Mouse (Mus musculus) right cerebral cortex, postnatal 36 days (tissue): ENCODE data around the gene Mcee.

Source experiments
- DNase-seq, 2 experiments: peaks; one replicate each; pipeline ENCODE4 v3.0.0; 2022; ENCODE audit warnings: low spot score in 2 of 2, mixed read lengths in 1 of 2

The Mcee gene

DNA sequence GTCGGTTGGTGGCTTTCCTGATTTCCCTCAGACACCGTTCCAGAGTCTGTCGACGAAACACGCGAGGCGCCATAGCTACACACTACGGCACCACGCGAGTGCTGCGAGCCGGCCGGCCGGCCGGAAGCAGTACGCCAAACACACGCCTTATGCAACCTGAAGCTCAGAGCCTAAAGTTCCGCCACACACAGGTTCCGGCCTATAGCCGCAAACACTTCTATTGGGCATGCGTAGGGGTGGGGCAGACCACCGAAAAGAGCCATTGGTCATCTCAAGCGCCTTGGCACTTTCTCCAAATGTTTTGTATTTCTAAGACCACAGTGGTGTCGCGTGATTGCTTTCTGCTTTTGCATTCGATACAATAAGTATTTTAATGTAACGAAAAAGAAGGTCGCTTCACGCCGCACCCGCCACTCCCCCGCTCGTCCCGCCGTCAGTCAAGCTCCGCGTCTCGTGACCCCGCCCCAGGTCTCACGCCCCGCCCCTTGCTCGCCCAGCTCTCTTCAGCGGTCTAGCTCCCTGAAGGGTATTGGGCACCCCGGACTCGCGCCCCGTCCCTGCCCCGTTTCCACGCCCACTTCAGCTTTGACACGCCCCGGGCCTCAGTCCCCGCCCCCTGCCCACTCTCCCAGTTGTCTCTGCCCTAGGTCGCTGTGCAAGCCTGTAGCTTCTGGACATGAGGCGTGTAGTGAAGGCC lies at the start of gene Mcee, which contains the start of gene Mphosph10:
Mcee (plus strand) TSS at position 486 of the 697 bp plus-strand sequence.
Mphosph10 (minus strand) TSS at position 147 of the 697 bp plus-strand sequence.
- DNase-seq, result peak; percentile 90 to 92

DNA sequence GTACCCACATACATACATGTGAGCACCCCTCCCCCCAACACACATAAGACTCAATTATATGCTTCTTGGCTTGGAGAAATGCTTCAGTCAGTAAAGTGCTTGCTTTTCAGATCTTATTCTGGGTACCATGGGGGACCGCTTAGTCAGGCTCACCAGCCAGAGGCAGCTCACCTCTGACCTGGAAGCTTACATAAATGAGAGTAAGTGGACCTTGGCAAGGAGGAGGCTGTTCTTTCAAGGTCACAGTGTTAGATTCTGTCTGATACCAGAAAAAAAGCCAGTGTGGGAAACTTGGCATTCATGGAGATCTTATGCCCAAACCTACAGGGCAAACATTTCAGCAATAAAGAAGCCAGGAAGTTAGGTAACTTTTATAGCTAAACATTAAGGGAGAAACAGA lies 44.6 kb upstream of the Mcee start:
- no peak for DNase-seq

DNA sequence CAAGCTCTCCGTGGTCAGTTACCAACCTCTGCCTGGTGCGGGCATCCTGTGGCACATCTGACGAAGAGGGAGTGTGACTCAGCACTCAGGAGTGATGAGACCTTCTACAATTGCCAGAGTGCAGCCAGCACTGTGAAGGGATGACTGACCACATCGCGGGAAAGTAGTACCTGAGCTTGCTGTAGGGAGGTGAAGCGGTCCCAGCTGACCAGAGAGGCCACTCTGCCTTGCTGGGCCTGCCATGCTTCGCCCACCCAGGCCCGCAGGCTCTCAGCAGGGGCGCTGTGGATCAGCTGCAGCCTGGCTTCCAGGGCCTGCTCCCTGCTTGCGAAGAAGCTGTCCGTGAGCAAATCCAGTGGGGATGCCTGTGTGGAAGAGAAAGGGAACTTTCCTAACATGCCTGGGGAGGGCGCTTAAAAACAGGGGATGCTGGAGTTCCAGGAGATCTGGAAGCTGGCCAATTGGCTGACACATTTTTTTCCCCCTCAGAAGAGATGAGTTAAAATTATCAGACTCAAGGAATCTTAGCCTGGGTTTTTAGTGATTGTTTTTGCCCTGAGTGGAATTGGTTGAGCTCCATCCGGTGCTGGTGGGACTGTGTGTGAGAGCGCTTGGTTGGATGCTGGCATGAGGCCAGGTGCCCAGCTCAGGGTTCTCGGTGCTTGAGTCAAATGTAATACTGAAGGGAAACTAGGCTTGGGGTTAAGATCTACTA lies 43.1 kb upstream of the Mcee start:
- peak; percentile 36 to 48 for DNase-seq

DNA sequence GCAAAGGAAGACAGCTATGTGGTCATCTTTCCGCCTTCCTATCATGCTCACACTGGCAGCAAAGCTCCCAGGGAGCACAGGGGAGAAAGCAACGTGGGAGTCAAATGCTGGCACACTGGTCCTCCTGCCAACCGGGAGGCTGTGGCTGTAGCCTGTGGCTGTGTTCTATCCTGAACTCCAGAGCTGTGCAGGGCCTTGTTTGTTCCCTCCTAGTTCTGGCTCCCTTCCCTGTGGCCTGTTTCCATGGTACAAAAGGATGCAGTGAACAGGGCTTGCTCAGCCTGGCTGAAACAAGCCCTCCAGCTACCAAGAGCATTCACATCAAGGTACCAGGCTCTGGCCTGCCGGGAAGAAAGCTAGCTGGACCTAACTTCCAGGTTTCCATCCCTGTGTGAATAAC lies 41.3 kb upstream of the Mcee start:
- peak; percentile 57 to 73 for DNase-seq

DNA sequence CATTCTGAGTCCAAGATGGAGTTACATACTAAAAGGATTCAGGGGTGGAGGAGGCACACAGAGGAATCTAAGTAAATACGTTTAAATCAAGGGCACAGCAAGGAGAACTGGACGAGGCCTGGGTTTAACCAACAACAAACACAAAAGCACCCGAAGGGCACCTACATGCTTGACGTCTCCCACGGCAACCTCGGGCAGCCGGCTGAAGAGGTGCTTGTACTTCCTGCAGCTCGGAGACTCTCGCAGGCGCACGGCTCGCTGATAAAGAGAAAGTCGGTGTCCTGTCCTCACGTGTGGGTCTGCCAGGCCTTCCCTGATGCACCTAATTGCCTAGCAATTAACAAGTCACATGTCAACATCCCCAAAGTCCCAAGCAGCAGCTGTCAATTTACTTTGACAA lies 38.2 kb upstream of the Mcee start:
- DNase-seq, result no peak

DNA sequence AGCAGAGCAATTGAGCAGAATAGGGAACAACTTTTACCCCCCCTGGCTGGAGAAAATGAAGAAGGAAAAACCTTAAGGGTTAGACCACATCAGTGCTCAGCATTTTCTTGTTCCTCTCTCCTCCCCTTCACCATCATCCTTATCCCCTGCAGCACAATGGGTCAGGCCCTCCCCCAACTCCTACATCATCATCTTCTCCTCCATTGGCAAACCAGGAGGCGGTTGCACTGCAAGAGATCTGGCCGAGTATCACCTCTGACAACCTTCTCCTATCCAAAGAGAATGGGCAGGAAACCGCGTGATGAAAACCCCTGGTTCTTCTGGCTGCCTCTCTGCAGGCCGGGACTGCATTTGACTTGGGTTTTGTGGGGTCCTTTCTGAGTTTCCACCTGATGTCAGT lies 35.7 kb upstream of the Mcee start:
- DNase-seq, result no peak

DNA sequence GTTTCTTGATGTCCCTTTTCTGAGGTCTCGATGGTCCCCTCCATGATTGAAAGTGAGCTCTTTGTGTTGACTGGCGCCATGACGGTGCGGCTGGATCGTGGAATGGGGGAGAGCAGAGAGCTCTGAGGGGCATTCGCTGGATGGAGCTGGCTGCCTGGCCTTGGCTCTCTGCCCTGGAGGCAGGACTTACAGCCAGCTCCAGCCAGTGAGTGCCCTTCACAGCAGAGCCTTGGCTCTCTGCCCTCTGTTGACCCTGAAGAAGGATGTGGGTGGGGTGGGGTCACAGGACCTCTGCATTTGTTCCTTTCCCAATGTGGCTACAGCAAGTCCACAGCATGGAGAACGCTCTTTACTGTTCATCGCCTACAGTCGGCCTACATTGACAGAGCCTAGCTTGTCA lies 35.0 kb upstream of the Mcee start:
- DNase-seq, result peak; percentile 49 to 53

DNA sequence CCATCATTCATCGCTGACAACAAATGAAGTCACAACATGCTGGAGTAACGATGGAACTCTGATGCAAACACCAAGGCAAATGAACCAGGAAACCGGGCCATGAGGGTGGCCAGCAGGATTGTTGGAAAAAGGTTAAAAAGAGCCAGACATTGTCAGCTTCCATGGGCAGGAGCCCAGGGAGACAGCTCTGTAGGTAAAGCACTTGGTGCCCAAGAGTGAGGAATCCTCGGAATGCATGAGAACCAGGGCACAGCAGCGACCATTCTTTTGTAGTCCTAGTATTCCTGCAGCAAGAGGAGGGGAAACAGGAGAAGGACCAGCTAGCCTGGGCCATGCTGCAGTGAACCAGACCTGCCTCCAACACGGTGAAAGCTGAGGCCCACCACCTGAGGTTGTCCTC lies 33.7 kb upstream of the Mcee start:
- DNase-seq, result no peak

DNA sequence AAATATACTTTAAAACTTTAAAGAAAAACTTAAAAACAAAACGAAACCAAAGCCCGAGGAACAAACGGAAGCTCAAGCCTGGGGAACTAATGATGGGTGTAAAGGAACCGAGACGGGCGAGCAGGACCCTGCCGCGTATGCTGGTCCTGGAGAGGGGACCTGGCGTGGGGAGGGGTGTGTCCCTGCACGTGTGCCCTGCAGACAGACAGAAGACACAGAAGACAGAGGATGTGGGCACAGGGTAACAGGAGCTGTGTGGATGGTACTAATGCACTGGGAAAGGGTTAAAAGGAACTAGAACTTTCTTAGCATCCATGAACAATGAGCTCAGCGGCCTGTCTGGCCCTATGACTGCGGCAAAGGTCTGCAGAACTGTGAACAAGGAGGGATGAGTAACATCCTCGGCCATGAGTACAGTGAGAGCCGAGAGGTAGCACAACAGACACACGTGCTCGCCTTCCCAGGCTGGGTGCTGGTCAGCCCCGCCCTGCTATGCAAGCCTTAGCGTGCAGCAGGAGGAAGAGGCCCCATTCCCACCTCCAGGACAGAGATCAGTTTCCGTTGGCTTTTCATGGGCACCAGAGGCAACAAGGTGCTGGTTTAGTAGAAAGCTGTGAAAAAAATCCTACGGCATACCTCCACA lies 32.3 kb upstream of the Mcee start:
- DNase-seq, result no peak

DNA sequence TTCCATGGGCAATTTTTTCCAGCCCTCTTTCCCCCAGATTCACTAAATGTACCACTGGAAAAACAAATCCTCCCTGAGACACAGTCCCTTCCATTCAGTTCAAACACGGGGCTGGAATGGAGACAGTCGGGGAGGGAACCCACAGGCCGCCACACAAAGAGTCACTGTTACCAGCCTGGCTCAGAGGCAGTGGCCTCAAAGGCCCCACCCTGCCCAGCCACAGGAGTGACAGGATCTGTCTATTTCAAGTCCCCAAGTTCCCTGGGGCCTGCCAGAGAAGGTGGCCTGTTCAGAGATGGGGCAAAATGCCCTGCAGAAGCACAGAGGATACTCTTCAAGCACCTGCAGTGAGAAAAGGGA lies 31.8 kb upstream of the Mcee start:
- DNase-seq, result peak in 1 of 2 experiments; percentile 30

DNA sequence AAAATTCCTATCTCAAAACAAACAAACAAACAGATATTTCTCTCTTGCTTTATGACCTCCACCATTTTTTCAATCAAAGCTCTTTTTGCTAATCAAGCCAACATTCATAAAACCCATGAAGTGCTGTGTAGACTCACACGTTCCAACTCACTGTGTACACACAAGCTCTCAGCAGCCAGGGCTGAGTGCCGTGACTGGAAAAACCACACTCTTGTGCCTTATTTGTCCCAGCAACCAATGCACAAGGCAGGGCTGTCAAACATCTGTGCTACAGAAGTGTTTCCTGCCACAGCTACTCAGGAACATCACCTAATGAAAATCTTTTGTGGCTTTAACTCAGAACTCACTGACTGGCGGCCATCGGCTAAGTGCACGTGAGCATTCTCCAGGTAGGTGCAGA lies 26.5 kb upstream of the Mcee start:
- no peak for DNase-seq

DNA sequence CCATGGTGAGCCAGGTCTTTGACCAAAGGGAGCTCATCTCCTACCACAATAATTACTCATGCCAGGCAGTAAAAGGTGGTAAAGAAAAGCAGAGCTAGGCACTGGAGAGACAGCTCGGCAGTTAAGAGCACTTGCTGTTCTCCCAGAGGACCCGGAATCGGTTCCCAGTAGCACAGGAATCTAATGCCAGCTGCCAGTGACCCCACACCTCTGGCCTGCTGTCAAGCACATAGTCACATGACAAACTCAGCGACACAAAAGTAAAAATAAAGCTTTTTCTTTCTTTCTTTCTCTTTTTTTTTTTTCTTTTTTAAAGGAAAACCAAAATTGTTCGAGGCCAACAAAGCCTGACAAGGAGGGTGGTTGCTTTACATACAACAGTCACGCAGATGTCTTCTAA lies 22.6 kb upstream of the Mcee start:
- no peak for DNase-seq

DNA sequence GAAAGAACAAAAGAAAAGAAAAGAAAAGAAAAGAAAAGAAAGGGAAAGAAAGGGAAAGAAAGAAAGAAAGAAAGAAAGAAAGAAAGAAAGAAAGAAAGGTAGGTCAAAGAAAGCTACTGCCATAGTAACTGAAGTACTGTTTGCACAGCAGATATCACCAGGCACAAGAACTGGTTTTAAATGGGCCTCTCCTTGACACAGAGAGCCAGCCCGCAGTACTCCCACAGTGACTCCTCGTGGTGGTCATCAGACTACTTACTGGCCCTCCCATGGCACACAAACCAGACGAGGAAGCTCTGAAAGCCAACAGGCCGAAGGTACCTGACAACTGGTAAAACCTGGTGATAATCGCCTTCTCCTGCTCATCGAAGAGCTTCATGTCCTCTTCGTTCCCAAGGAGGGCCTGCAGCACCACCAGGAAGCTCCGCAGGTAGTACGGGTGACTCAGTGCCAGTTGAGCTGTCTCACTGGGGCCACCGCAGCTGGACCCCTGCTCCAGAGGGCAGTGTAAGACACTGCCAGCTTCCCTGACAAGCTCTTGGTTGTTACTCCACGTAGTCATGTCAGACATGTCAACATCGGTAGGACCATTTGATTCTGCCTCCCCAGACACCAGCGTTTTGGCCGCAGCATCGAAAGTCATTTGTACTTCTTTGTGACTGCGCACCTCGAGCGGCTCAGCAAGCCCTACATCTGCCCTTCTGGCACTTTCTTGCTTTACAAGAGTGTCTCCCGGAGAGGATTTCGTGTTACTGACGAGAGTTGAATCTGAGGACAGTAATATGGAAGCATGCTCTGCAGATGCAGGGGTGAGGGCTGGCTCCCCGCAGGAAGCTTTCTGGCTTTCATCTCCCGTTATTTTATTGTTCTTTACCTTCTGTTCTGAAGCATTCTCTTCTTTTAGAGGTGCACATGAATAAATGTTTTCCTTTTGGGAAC lies 20.2 kb upstream of the Mcee start:
- DNase-seq, result no peak

DNA sequence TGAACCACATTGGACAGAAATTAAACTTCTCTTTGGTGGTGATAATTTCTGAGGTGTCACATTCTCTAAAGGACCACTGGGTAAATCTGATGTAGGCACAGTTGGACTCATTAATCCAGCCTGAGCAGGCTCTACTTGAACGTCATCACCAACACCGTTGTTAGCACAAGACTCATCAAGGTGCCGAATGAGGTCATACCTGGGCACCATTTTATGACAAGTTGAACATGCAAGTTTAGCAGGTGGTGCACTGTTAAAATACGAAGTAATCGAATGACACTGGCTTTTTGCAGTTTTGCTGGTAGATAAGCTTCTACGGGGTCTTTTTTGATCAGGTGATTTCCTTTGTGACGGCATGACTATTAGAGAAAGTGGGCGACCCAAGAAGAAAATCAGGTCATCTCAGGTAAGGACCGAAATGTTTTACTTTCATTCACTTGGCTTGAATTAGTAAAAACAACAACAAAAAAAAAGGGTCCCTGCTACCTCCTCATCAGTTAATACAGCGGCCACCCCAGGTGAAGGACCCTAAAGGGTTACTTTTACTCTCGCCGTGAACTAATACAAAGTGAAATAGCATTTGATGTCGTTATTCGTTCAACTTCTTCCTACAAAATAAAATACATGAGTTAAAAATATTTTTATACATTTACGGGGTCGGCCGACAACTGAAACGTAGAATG lies 19.1 kb upstream of the Mcee start:
- DNase-seq, result no peak

DNA sequence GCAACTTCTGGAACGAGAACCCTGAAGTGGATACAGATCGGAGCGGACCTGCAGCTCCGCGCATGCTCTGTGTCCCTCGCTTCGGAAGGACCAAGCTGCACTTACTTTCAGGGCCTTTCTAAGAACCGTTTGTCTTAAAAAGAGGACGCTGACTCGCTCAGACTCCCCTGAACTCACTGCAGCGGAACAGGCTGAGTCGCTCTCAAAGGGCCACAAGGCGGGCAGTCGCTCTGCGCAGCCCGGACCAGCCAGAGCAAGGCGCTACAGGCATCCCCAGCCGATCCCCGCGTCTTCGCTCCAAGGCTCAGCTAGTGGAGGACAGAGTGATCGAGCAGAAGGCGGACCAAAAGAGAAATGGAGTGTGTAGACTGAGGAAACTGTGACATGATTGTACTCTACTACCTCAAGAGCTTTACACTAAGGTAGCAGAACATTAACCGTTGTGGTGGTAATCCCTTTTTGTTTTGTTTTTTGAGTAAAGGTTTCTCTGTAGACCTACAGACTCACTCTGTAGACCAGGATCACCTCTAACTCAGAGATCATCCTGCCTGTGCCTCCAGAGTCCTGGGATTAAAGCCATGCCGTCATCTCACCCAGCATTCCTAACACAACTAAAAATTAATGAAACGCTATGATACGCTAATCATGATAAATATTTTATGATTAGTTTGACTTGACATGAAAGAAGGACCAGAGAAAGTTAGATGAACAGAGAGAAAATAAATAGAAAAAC lies 18.4 kb upstream of the Mcee start, which contains the start of gene Fan1:
Fan1 (minus strand) TSS at position 266 of the 733 bp plus-strand sequence.
- DNase-seq, result peak; percentile 81 to 82

DNA sequence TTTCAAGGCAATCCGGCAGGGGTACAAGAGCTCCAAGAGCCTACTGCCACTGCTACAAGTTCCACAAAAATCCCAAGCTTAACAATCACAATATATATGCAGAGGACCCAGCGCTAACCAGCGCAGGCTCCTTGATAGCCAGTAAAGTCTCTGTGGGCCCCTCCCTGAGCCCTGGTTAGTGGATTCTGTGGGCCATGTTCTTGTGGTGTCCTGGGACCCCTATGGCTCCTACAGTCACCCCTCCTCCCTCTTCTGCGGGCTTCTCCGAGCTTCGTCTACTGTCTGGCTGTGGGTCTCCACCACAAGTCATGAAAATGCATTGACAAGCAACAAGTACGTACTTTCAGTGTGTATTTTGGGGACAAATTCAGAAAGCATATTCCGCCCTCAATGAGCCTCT lies 928 bp upstream of the Mcee start:
- DNase-seq, result peak in 1 of 2 experiments; percentile 8

DNA sequence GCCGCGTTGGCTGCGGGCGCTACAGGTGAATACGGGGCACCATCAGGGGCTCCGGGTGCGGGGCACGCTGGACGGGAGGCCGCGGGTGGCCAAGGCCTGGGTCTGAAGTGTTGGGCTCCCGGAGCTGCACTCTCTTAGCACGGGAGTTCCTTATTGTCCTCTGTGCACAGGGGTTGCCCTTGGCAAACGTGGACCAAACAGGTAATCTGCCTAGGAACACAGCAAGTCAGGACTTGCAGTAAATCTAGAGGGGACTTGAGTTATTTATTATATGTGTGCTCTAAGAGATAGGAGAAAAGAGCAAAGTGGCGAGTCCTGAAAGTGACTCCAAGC lies 378 bp downstream of the Mcee start:
- no peak for DNase-seq

DNA sequence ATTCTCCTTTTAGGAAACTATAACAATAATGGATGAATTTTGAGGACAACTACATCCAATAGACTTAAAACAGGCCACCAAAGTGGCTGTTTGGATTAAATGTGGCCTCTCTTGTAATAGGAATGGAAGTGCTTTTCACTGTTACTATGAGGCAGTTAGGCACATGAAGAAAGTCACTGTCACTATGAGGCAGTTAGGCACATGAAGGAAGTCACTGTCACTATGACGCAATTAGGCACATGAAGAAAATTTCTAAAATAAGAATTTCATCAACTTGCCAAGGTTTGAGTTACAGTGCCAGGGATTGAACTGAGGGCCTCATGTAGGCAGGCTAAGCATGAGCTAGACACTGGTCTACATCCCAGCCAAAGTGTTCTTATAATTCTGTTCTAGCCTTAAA lies 8.3 kb downstream of the Mcee start:
- DNase-seq, result no peak

DNA sequence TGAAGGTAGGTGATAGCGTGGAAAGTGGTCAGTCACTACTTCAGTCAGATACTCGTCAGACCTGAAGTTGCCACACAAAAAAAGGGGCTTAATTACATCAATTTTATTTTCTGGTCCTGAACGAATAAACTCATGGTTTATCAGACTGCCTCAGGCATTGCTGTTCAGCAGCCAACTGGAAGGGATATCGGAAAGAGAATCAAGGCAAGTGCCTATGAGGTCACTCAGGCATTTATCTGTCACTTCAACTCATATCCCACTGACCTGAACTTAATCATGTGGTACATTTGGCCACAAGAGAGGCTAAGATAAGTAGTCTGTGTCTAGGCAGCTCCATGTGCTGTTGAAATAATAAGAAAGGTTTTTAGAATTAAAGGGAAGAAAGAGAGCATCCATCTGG lies 10.0 kb downstream of the Mcee start:
- no peak for DNase-seq

DNA sequence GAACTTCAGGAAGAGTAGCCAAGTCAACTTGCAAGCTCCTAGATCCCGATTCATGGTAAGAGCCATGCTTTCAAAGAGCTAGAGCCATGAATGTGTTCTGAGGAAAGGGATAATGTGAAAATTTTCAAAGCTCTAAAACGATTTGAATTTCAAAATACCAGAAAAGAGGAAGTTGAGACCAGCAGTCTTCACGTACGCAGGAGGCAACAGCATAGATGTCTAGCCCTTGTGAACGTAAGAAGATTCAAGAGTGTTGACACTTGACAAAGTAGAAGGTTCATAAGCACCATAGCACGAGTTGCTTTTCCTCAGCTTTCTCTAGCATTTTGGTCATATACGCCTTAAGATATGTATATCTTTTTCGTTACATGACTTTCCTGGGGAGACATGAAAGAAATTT lies 11.6 kb downstream of the Mcee start:
- DNase-seq, result no peak

DNA sequence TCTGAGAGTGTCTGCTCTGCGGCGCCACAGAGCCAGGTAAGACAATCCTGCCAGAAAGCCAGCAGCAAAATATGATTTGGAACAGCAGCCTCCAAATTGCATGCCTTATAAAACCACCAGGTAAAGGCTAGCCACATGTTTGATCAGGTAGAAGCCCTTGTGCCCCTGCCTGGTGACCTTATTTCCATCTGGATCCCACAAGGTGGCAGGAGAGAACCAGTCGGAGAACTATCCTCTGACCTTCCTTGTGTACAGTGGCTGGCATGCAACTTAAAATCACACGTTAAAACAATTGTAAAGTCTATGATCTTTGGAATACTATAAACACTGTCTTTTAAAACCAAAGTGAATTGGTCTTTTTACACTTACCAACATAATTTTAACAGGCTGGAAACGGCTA lies 32.5 kb downstream of the Mcee start:
- DNase-seq, result no peak
